Mouse (Mus musculus) megakaryocyte, embryonic 14.5 days (primary cell): ENCODE results near the gene Trio. TPM values are rescaled to one million over a fixed set of nuclear protein-coding genes. Genes with fewer than 3 reads are reported as not detected.

Source experiments
- H3K27me3 ChIP-seq: replicated peaks from 2 replicates; pipeline ENCODE3; 2012; ENCODE audit warnings: inconsistent platforms
- H3K36me3 ChIP-seq: replicated peaks from 2 replicates; pipeline ENCODE3; 2012; ENCODE audit warnings: low read length, inconsistent platforms, mixed read lengths
- H3K4me1 ChIP-seq: 2 replicates; pipeline ENCODE4 v1.6.1; 2012; ENCODE audit warnings: inconsistent platforms
- H3K4me3 ChIP-seq: replicated peaks from 2 replicates; pipeline ENCODE3; 2012; ENCODE audit warnings: moderate library complexity, mild to moderate bottlenecking, inconsistent platforms
- H3K9me3 ChIP-seq: 2 replicates; pipeline ENCODE4 v1.6.1; 2012; ENCODE audit warnings: inconsistent platforms
- FLI1 ChIP-seq: IDR thresholded peaks from 2 replicates; pipeline ENCODE4 v1.6.1; 2012; ENCODE audit warnings: low read length, inconsistent platforms, mixed read lengths
- GATA1 ChIP-seq: IDR thresholded peaks from 3 replicates; pipeline ENCODE4 v1.6.1; 2012; ENCODE audit warnings: mixed read lengths, low read length, inconsistent platforms, borderline replicate concordance
- polyA plus RNA-seq: library from polyadenylated mRNA; stranded (reverse); fragments of >175 nt; gene quantifications from 2 replicates; pipeline ENCODE4 v1.2.3, GENCODE M21; 2012; ENCODE audit warnings: low replicate concordance; ENCODE audit not compliant: insufficient read depth

Trio gene
- polyA plus RNA-seq, 1 experiment = 5.8 TPM

DNA sequence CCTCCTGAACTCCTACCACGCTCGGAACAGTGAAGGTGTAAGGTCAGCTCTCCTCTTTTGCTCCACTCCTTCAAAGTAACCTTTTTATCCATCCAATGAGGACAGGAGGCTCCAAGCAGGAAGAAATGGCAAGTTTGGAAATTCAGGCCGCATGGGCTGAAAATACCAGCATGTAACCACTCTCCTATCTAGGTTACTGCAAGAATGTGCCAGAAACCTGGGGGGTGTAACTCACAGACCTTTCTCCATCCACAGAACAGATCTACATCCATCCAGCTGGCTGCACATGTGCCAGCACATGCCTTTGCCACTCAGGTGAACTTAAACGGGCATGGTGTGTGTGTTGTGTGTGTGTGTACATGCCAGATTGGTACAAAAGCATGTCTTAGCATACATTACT is 28.9 kb downstream of the Trio start:
- Histone ChIP-seq H3K4me1 (no peaks in the 10 kb centered on the region), H3K36me3 (no peaks in the 10 kb centered on the region), H3K9me3 (no peaks in the 10 kb centered on the region), H3K27me3 (peaks cover 7% of the 10 kb centered on the region), H3K4me3 (no peak overlapping the region)
- no peak for TF ChIP-seq GATA1
- TF ChIP-seq FLI1 = no peak

- TF ChIP-seq FLI1 (no peak), GATA1 (no peak)
- Histone ChIP-seq H3K4me3 (no peak overlapping the region), H3K27me3 (peaks cover 7% of the 10 kb centered on the region), H3K36me3 (no peaks in the 10 kb centered on the region), H3K9me3 (no peaks in the 10 kb centered on the region), H3K4me1 (no peaks in the 10 kb centered on the region)
Measured at GRCm38 (mm10) chr15:27995421-27995820, 30.2 kb downstream of the Trio start.

- TF ChIP-seq FLI1 (no peak), GATA1 (no peak)
- Histone ChIP-seq H3K27me3 (peaks cover 7% of the 10 kb centered on the region), H3K9me3 (no peaks in the 10 kb centered on the region), H3K4me1 (no peaks in the 10 kb centered on the region), H3K36me3 (no peaks in the 10 kb centered on the region), H3K4me3 (no peak overlapping the region)
Measured at GRCm38 (mm10) chr15:27994870-27995269, 30.8 kb downstream of the Trio start.

- Histone ChIP-seq H3K4me3 (no peak overlapping the region), H3K36me3 (no peaks in the 10 kb centered on the region), H3K9me3 (no peaks in the 10 kb centered on the region), H3K4me1 (no peaks in the 10 kb centered on the region), H3K27me3 (peaks cover 5% of the 10 kb centered on the region)
- no peak for TF ChIP-seq FLI1
- TF ChIP-seq GATA1 = no peak
Measured at GRCm38 (mm10) chr15:27993528-27993927, 32.1 kb downstream of the Trio start.

DNA sequence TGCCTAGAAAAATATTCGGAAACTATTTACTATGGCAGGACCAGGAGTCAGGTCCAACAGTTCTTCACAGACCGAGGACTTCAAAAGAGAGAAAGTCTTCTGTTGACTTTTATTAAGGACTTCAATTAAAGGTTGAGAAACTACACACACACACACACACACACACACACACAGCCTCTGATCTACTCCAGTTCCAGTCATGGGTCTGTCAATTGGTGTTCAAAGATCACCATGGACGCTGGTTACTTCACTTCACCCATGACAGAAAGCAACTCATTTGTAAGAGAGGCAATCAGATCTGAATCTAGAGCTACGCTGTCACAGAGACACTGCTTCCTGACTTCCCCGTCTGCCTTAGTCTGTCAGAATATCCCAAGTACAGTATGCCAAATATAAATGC is 33.1 kb downstream of the Trio start:
- H3K27me3 ChIP-seq = peaks cover 5% of the 10 kb centered on the region
- TF ChIP-seq FLI1 = no peak
- TF ChIP-seq GATA1 = no peak
- no peak overlapping the region for H3K4me3 ChIP-seq
- no peaks in the 10 kb centered on the region for H3K9me3 ChIP-seq
- no peaks in the 10 kb centered on the region for H3K36me3 ChIP-seq
- H3K4me1 ChIP-seq = 0 out of 2 replicates have a peak, but pooled peaks cover 4% of the 10 kb centered on the region

DNA sequence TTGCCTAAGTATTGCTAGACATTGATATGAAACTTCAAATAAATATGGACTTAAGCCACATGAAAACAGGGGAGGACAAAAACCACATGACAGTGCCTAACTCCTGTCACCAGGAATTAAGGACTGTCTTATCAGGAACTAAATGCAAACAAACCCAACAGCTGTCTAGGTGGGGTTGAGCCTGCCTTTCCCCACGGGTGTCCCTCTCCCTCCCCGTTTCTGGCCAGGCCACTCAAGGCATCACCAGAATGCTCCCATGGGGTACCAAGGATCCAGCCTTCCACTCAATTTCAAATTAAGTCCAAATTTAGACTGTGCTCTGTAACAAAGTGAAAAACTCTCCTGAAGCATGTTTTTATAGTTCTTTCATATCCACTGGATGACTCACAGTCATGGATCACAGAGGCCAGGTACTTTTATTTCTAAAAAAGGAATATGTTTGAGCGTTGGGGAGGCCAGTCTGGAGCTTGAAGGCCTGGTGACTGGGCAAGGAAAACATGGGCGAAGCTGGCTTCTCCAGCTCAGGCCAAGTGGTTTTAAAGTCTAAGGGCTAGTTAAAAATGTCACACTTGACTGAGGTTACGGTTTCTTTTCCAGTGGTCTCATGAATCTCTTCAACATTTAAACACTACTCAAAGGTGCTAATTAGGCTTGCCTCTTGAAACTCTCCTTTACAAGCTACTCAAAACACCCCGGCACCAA is 33.6 kb downstream of the Trio start:
- Histone ChIP-seq H3K4me1 (0 out of 2 replicates have a peak, but pooled peaks cover 4% of the 10 kb centered on the region), H3K27me3 (peaks cover 5% of the 10 kb centered on the region), H3K4me3 (no peak overlapping the region), H3K9me3 (no peaks in the 10 kb centered on the region), H3K36me3 (no peaks in the 10 kb centered on the region)
- no peak for TF ChIP-seq GATA1
- TF ChIP-seq FLI1 = no peak

DNA sequence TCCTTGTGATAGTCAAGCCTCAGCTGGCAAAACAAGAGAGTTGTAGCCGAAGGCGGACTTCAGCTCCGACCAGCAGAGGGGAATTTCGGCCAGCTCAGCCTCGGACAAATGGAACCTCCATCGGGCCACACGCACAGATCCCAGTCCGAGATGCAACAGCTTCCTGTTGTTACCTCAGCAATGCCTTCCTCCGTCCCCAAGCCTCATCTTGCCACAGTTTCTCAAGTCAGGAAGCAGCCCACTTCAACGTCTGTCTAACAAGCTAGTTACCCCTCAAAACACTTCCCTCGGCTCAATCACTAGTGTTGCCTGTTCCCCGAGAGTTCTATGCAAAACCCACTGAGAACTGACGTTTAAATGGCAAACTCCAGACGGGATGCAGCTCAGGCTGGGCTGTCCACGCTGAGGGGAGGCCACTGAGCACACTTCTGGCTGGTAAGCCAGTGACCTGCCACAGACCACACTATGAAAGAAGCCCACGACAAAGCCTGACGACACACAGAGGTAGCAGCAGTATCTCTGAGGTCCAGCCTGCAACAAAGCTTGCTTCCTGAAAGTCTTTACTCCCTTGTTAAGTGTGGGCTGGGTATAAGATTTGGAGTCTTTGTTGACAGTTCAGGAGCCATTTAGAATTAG is 34.5 kb downstream of the Trio start:
- Histone ChIP-seq H3K36me3 (no peaks in the 10 kb centered on the region), H3K4me1 (0 out of 2 replicates have a peak, but pooled peaks cover 4% of the 10 kb centered on the region), H3K4me3 (no peak overlapping the region), H3K9me3 (no peaks in the 10 kb centered on the region), H3K27me3 (peaks cover 3% of the 10 kb centered on the region)
- TF ChIP-seq FLI1 (no peak), GATA1 (no peak)

DNA sequence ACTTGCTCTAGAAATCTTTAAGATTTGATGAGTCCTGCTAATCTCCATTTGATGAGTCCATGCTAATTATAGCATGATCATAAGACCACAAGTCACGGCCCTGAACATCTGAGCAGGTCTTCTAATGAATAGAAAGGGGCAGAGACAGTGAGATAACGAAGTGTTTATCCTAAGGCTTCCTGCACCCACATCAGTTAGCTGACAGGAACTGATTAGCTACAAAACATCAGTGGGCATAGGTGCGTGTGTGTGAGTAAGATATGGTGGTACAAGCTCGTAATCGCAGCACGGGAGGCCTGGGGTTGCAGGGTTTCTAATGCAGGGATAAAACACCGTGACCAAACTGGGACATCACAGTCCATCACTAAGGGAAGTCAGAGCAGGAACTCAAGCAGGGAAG is 37.7 kb downstream of the Trio start:
- 0 out of 2 replicates have a peak, but pooled peaks cover 4% of the 10 kb centered on the region for H3K4me1 ChIP-seq

DNA sequence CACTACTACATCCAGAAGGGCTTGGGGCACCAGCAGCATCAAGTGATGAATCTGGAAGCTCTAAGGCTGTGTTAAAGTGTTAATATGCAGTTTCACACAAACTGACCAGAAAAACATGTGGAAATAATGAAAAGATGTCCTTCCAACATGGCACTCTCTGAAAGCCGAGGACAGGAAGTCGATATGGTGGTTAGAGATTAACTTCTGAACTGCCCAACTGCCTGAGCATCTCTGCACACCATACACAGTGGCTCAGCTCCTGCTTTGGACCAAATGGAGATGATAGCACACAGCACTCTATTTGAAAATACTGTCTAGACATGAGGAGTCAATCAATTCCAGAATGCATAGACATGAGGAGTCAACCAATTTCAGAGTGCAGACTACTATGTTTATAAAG is 40.8 kb downstream of the Trio start:
- H3K4me3 ChIP-seq = no peak overlapping the region
- no peaks in the 10 kb centered on the region for H3K27me3 ChIP-seq
- H3K9me3 ChIP-seq = no peaks in the 10 kb centered on the region
- no peak for TF ChIP-seq FLI1
- no peak for TF ChIP-seq GATA1
- H3K36me3 ChIP-seq = no peaks in the 10 kb centered on the region
- H3K4me1 ChIP-seq = 0 out of 2 replicates have a peak, but pooled peaks cover 4% of the 10 kb centered on the region

More for the DNA sequence above, 37.7 kb downstream of the Trio start:
- TF ChIP-seq GATA1 (no peak), FLI1 (no peak)
- Histone ChIP-seq H3K4me3 (no peak overlapping the region), H3K36me3 (no peaks in the 10 kb centered on the region), H3K9me3 (no peaks in the 10 kb centered on the region), H3K27me3 (no peaks in the 10 kb centered on the region)
